Mouse (Mus musculus) midbrain, embryonic 10.5 days (tissue): Measurements from ENCODE around the gene Nrg4. TPM values are rescaled to one million over a fixed set of nuclear protein-coding genes. Genes with fewer than 3 reads are reported as not detected.
A peak's percentile ranks its signal among the peaks of the same experiment; 100 is the strongest.

Experiments
- DNase-seq: peaks from one replicate; pipeline ENCODE4 v3.0.0-alpha.2; 2017; ENCODE audit warnings: low spot score
- H3K27ac ChIP-seq: fragments of 300-500 bp; sonication (generic); replicated peaks from 2 replicates; pipeline ENCODE4 v1.5.1; 2016; ENCODE audit warnings: mild to moderate bottlenecking
- H3K27me3 ChIP-seq: fragments of 300-500 bp; sonication (generic); 2 replicates; pipeline ENCODE4 v1.6.1; 2016; ENCODE audit warnings: low read depth, mild to moderate bottlenecking; ENCODE audit not compliant: poor library complexity, severe bottlenecking
- H3K36me3 ChIP-seq: fragments of 300-500 bp; sonication (generic); 2 replicates; pipeline ENCODE4 v1.6.1; 2016; ENCODE audit warnings: mild to moderate bottlenecking, moderate library complexity
- H3K4me1 ChIP-seq: fragments of 300-500 bp; sonication (generic); 2 replicates; pipeline ENCODE4 v1.6.1; 2016
- H3K4me3 ChIP-seq: fragments of 300-500 bp; sonication (generic); 2 replicates; pipeline ENCODE4 v1.5.1; 2016; ENCODE audit warnings: mild to moderate bottlenecking, moderate library complexity
- H3K9me3 ChIP-seq: fragments of 300-500 bp; sonication (generic); replicated peaks from 2 replicates; pipeline ENCODE4 v1.6.1; 2016; ENCODE audit warnings: mild to moderate bottlenecking
- WGBS: fragments of 180-500 bp; shearing (Covaris S2); methylation state at CpG from one replicate; pipeline ENCODE4 v1.1.7; 2016; 5-methylcytosine and 5-hydroxymethylcytosine counted together
- polyA plus RNA-seq: library from polyadenylated mRNA; unstranded; fragments of >200 nt; fragmentation: Nextera tagmentation; extraction: Ambion mirVana; gene quantifications from 2 replicates; pipeline ENCODE4 v1.2.1, GENCODE M21; 2016

Gene Nrg4
- polyA plus RNA-seq, 1 experiment from 2014 or later, result 1.0 TPM

DNA sequence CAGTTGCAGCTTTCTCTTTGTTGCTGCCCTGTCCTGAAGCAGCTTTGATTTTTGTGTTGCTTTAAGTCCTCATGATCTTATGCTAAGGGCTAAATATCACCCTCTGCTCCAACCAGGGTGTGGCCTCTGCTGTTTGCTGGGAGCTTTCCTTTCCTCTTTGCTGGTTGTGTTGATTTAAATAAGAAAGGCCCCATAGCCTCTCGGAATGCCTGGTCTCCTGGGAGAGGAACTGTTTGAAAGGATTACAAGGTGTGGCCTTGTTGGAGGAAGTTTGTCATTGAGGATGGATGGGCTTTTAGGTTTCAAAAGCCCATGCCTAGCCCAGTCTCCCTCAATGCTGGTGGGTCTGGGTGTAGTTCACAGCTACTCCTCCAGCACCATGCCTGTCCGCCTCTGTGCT is 110.6 kb downstream of the Nrg4 start:
- H3K27me3 ChIP-seq, result no peaks in the 10 kb centered on the region
- WGBS, result 70% methylated on average over 2 of the region's 2 CpGs
- H3K4me3 ChIP-seq, result no peak overlapping the region
- no peaks in the 10 kb centered on the region for H3K9me3 ChIP-seq
- DNase-seq, result no peak
- peaks cover 13% of the 10 kb centered on the region for H3K4me1 ChIP-seq
- H3K27ac ChIP-seq, result no peak overlapping the region
- peaks cover 85% of the 10 kb centered on the region for H3K36me3 ChIP-seq

DNA sequence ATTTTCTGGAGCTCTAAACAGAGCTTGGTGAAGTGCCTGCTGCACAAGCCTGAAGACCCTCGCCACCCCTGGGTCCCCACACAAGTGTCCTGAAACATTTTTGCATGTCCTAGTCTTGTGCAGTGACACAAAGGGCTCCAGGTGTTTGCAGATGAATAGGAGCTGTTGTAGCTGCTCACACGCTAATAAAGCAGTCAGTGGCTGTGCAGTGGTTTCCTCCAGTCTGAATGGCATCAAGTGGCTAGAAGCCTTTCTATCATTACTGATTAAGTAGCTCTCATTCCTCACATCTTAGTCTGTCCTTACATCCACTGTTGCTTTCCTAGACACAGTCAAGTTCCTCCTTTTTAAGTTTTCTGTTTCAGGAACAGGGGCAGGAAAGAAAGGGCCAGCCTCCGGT is 111.0 kb downstream of the Nrg4 start:
- Histone ChIP-seq H3K27me3 (no peaks in the 10 kb centered on the region), H3K27ac (no peak overlapping the region), H3K36me3 (peaks cover 82% of the 10 kb centered on the region), H3K4me3 (no peak overlapping the region), H3K9me3 (no peaks in the 10 kb centered on the region), H3K4me1 (peaks cover 14% of the 10 kb centered on the region)
- WGBS, result 83% methylated on average over 3 of the region's 3 CpGs
- no peak for DNase-seq

DNA sequence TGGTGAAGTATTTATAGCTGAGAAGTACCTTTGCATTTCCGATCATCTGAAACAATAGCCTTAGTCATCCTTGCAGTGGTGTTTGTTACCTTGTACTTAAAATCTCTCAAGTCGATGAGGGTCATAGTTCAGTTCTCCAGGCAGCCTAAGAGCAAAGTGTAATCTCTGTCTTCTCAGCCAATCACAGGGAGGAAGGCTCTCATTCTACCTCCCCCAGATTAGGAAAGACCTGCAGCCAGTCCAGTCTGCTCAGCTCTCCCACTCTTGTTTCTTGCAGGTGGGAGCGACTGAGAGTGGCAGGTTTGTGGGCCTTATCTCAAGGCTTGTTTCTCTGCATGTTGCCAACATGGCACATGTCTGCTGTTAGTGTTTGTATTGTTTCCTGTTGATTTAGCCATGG is 111.6 kb downstream of the Nrg4 start:
- WGBS, result 92% methylated on average over 3 of the region's 3 CpGs
- no peak overlapping the region for H3K27ac ChIP-seq
- no peak overlapping the region for H3K4me3 ChIP-seq
- DNase-seq, result no peak
- H3K36me3 ChIP-seq, result peaks cover 76% of the 10 kb centered on the region
- H3K27me3 ChIP-seq, result no peaks in the 10 kb centered on the region
- no peaks in the 10 kb centered on the region for H3K9me3 ChIP-seq
- peaks cover 20% of the 10 kb centered on the region for H3K4me1 ChIP-seq

DNA sequence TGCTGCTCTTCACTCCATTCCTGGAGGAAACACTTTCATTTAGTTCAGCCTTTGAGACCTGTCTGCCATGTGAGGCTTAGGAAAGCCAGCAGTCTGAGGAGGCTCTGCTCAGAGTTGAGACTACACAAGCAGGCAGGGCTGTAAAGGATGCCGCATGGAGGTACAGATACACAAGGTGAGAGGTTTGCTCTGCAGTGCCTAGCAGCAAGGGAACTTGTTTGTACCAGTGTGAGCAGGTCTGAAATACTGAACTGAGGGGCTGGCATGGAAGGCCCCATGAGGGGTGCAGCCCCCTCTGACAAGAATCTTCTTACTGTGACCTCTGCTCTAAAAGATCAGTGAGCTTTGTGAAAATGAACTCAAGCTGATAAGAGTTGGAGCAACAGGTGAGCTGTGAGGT is 113.2 kb downstream of the Nrg4 start:
- Histone ChIP-seq H3K27ac (no peak overlapping the region), H3K36me3 (peaks cover 59% of the 10 kb centered on the region), H3K9me3 (no peaks in the 10 kb centered on the region), H3K27me3 (no peaks in the 10 kb centered on the region), H3K4me3 (no peak overlapping the region), H3K4me1 (peaks cover 32% of the 10 kb centered on the region)
- no peak for DNase-seq
- WGBS, result 94% methylated on average over 1 of the region's 1 CpGs

DNA sequence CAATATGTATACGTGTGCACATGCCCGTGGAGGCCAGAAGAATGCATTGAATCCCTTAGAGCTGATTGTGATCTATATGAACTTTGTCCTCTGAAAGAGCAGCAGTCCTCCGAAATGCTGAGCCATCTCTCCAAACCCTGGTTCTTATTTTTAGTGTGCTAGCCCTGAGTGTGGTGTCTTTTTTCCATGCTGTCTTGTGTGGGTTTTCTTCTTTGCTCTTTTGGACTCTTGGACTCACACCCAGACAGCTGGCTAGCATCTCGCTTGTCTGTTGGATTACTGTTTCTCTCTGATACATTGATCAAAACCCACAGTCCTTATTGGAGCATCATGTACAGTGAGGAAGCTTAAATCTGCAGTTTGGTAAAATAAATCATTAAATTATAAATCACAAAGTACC is 115.0 kb downstream of the Nrg4 start:
- H3K27ac ChIP-seq, result no peak overlapping the region
- H3K4me3 ChIP-seq, result no peak overlapping the region
- peaks cover 42% of the 10 kb centered on the region for H3K36me3 ChIP-seq
- no peak for DNase-seq
- 88% methylated on average over 4 of the region's 4 CpGs for WGBS
- no peaks in the 10 kb centered on the region for H3K27me3 ChIP-seq
- no peaks in the 10 kb centered on the region for H3K9me3 ChIP-seq
- H3K4me1 ChIP-seq, result peaks cover 37% of the 10 kb centered on the region

DNA sequence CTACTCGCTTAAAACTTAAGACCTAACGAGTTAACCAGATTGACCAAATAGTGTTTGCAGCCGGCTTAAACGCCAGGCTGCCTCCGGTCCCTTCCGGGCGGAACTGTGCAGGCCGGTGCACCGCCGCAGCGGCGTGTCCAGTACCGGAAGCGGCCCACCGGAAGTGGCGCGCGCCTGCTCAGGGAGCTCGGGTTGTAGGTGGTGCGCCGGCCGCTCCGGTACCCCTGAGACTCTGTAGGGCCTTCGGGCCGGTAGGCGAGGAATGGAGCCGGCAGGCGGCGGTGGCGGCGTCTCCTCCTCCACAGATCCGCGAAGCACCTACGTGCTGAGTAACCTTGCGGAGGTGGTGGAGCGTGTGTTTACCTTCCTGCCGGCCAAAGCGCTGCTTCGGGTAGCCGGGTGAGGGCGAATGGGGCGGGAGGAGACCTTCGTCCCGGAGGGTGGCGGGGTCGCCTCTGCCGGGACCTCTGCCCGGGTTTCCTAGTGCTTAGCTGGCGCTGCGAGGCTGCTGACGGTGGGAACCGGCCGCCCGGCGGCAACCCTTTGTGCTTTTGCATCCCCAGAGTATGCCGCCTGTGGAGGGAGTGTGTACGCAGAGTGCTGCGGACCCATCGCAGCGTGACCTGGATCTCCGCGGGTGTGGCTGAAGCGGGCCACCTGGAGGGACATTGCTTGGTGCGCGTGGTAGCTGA is 117.7 kb downstream of the Nrg4 start, which contains the start of gene Fbxo22:
TSS of gene Fbxo22 (plus strand) at position 136 of the 692 bp plus-strand sequence.
- H3K4me1 ChIP-seq, result peaks cover 29% of the 10 kb centered on the region
- H3K36me3 ChIP-seq, result peaks cover 27% of the 10 kb centered on the region
- H3K27ac ChIP-seq, result peak within 1 kb of the TSS; percentile 95
- peak within 1 kb of the TSS; percentile 90 for H3K4me3 ChIP-seq
- under 1% methylated on average over 65 of the region's 65 CpGs for WGBS
- H3K27me3 ChIP-seq, result no peaks in the 10 kb centered on the region
- H3K9me3 ChIP-seq, result no peaks in the 10 kb centered on the region
- DNase-seq, result peak; percentile 92

DNA sequence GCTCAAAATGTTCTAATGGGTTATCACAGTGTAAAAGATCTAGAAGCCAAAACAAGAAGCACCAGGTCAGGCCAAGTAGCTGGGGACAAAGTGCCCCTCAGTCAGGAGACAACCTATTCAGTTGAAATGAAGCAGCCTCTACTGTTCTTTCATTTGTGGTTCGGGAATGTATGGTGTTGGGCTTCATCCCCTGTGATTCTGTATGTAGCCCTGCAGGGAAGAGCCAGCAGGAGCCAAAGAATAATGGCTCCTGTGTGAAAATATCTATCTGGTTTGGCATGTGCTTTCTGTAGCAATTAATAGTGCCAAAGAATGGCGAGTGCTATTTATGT is 118.2 kb downstream of the Nrg4 start:
- Histone ChIP-seq H3K27me3 (no peaks in the 10 kb centered on the region), H3K4me3 (peak overlapping the region; percentile 90), H3K36me3 (peaks cover 27% of the 10 kb centered on the region), H3K4me1 (peaks cover 29% of the 10 kb centered on the region), H3K9me3 (no peaks in the 10 kb centered on the region), H3K27ac (peak overlapping the region; percentile 95)
- 1% methylated on average over 2 of the region's 2 CpGs for whole genome bisulfite sequencing
- DNase-seq, result no peak

DNA sequence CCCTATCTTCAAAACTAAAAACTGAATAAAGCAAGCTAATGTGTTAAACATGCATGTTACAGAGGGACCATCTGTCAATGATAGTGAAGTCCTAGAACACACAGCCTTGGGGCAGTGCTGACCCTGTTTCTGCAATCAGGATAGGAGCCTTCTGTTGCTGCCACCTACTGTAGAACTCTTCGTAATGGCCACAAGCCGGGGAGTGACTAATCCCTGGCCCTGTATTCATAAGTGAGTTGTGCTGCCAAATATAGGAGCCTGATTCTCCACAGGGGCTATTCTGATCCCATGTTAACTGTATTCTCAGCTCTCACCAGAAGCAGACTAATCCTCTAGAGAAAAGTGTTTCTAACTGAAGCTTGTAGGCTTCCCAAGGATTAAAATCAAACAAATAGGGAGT is 127.3 kb downstream of the Nrg4 start:
- 85% methylated on average over 2 of the region's 2 CpGs for WGBS
- Histone ChIP-seq H3K9me3 (no peaks in the 10 kb centered on the region), H3K27ac (no peak overlapping the region), H3K27me3 (no peaks in the 10 kb centered on the region), H3K36me3 (peaks cover 63% of the 10 kb centered on the region), H3K4me3 (no peak overlapping the region), H3K4me1 (no peaks in the 10 kb centered on the region)
- DNase-seq, result no peak

DNA sequence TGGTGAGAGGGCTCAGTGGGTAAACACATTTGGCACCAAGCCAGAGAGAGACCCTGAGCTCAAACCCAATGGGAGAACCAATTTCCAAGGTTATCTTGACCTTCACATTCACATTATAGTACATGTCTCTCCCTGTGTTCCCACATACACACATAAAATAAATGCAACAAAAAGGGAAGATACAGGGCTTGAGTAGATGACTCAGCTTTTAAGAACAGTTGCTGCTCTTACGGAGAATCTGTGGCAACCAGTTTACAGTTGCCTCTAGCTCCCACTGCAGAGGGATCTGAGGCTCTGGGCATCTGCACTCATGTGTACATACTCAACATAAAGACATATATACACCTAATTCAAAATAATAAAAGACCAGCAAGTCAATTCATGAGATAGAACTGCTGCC is 128.4 kb downstream of the Nrg4 start:
- H3K4me1 ChIP-seq, result no peaks in the 10 kb centered on the region
- WGBS, result 90% methylated on average over 1 of the region's 1 CpGs
- H3K4me3 ChIP-seq, result no peak overlapping the region
- no peak overlapping the region for H3K27ac ChIP-seq
- no peaks in the 10 kb centered on the region for H3K9me3 ChIP-seq
- H3K36me3 ChIP-seq, result peaks cover 59% of the 10 kb centered on the region
- no peak for DNase-seq
- H3K27me3 ChIP-seq, result no peaks in the 10 kb centered on the region

DNA sequence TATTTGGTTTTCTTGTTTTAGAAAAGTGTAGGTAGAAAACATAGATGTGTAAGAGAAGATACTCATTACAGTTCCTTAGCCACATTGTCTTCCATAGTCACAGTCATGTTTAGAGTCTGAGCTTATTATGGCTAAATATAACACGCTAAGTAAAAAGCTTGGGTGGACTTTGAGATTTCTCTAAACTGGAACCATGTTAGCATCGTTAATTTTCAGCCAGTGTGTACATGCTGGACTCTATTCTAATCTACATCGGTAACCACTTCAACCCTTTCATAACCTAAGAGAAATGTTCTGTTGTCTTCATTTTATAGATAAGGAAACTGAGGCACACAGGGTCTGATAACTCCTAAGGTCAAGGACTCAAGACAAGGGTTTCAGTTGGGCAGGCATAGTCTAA is 130.8 kb downstream of the Nrg4 start:
- Histone ChIP-seq H3K27me3 (no peaks in the 10 kb centered on the region), H3K36me3 (peaks cover 61% of the 10 kb centered on the region), H3K4me3 (no peak overlapping the region), H3K9me3 (no peaks in the 10 kb centered on the region), H3K4me1 (no peaks in the 10 kb centered on the region), H3K27ac (no peak overlapping the region)
- no peak for DNase-seq
- 93% methylated on average over 3 of the region's 3 CpGs for WGBS

DNA sequence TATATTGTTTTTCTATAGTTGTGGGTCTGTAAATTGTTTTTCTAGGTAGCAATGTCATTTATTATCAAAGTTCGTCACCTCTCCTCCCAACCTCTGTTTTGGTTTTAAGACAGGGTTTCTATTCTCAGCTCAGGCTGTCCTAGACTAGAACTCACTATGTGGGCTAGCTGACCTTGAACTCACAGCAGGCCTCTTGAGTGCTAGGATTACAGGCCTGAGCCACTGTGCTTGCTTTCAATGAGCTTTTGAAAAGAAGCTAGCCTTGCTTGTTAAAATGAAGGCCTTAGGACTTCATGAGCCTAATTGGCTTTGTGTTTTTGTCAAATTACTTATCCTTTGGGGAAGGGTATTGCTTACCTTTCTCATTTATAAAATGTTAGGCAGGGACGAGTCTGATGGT is 152.4 kb downstream of the Nrg4 start:
- Histone ChIP-seq H3K36me3 (peaks cover 28% of the 10 kb centered on the region), H3K27ac (no peak overlapping the region), H3K4me3 (no peak overlapping the region), H3K9me3 (no peaks in the 10 kb centered on the region), H3K27me3 (no peaks in the 10 kb centered on the region), H3K4me1 (no peaks in the 10 kb centered on the region)
- no peak for DNase-seq
- WGBS, result 78% methylated on average over 2 of the region's 2 CpGs

DNA sequence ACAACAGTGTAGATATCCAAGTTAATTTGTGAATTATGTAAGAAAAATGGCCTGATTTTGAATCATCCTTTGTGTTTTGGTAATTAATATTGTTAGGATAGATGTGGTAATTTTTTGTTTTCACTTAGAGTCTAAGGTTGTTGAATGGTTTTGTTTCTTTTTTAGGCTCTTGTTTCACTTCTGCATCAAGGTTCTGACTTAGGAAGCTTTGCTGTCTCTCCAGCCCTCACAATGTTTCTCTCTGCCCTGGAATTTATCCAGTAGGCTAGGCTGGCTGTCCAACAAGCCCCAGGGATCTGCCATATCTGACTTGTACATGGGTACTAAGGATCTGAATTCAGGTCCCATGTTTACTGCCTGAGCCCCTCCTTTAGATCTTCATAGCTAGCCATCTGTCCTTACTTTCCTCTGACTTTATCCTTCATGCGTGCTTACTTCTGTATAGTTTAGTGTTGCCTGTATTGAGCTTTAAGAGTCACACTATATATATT is 154.4 kb downstream of the Nrg4 start:
- WGBS, result 96% methylated on average over 1 of the region's 1 CpGs
- no peak overlapping the region for H3K4me3 ChIP-seq
- no peaks in the 10 kb centered on the region for H3K27me3 ChIP-seq
- DNase-seq, result no peak
- no peak overlapping the region for H3K27ac ChIP-seq
- no peaks in the 10 kb centered on the region for H3K9me3 ChIP-seq
- no peaks in the 10 kb centered on the region for H3K4me1 ChIP-seq
- peaks cover 40% of the 10 kb centered on the region for H3K36me3 ChIP-seq

DNA sequence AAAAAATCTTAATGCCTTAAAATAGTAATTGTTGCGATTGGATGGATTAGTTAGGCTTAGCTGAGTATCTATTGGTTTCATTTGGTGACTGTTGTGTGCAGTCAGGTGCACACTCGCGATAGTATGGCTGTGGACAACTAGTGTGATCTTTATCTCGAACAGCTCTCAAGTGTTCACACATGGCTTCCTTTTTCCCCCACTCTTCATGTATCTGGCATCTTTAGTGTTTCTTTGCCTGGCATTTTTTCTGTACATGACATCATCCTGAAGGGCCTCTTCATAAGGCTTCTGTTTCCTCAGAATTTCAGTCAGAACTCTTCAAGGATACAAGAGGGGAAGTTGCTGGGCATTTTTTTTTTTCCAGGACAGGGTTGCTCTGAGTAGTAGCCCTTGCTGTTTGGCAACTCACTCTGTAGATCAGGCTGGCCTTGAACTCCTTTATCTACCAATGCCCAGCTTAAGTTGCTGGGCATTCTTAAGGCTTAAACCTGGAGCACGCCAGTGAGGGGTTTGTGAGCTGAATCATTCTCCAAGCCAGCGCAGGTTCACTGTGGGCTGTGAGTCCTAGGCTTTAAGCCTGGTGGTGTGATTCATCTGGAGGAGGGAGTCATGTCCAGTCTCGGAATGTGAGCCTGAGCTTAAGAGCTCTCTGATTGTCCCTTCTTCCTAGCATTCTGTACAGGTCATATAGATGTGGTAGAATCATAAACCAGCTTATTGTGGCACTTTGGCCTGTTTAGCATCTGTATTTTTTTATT is 155.8 kb downstream of the Nrg4 start:
- Histone ChIP-seq H3K4me3 (no peak overlapping the region), H3K36me3 (peaks cover 53% of the 10 kb centered on the region), H3K4me1 (no peaks in the 10 kb centered on the region), H3K27ac (no peak overlapping the region), H3K27me3 (no peaks in the 10 kb centered on the region), H3K9me3 (no peaks in the 10 kb centered on the region)
- DNase-seq, result no peak
- WGBS, result 90% methylated on average over 7 of the region's 7 CpGs
